Mouse (Mus musculus): ENCODE data around the gene Madd. TPM values are rescaled to one million over a fixed set of nuclear protein-coding genes. Genes with fewer than 3 reads are reported as not detected.

Madd gene
- 1.9 TPM for polyA plus RNA-seq (2014; fragmentation: Illumina TruSeq; extraction: RNeasy Lipid Tissue Mini Kit (QIAGEN cat#74804); ENCODE audit: low read depth, low replicate concordance)

GRCm38 (mm10) chr2:91183711-91184405 lies at the start of gene Madd:
TSS of gene Madd (minus strand) at chr2:91183837.

GRCm38 (mm10) chr2:91202222-91202971 lies 18.8 kb upstream of the Madd start, which contains the start of the genes Nr1h3 and Acp2:
TSS of gene Nr1h3 (minus strand) at chr2:91202834.
TSS of gene Acp2 (plus strand) at chr2:91202885.

DNA sequence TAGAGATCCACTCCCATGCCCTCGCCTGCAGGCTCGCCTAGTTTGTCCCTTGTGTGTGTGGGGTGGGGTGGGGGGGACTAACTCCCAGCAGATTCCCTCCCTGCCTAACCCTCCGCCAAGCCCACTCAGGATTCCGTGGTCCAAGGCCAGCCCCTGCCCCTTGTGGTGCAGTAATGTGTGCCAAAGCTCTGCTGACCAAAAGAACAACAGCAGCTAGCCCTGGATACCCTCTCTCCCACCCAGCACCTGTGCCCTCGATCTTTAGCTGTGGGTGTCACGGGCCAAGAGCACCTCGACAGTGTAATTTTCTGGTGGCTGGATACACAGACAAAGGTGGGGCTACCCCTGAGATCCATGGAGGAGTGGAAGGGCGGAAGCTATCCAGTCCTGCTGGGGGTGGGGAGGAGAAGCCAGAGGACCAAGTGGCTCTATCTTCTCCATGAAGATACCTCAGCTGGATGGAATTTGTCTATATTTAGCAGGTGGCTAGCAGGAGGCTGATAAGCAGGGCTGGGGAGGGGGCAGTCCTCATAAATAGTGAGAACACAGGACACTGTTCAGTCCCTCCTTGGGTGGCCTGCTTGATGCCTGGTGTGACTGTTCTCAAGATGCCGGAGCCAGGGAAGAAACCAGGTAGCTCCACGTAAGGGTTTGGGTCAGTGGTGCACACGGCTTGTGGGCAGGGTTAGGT lies 65.9 kb downstream of the Madd start, which contains the start of gene Mybpc3:
Mybpc3 (plus strand) TSS at position 560 of the 691 bp plus-strand sequence.

Other genes starting within 250 kb of the Madd start
- gene Celf1, start 243.5 kb downstream of the Madd start, polyA plus RNA-seq (2014; fragmentation: Illumina TruSeq; extraction: RNeasy Lipid Tissue Mini Kit (QIAGEN cat#74804); ENCODE audit: low read depth, low replicate concordance): 76.2 TPM
- gene Rapsn, start 148.2 kb downstream of the Madd start, polyA plus RNA-seq (2014; fragmentation: Illumina TruSeq; extraction: RNeasy Lipid Tissue Mini Kit (QIAGEN cat#74804); ENCODE audit: low read depth, low replicate concordance): not detected
- gene Psmc3, start 129.8 kb downstream of the Madd start, polyA plus RNA-seq (2014; fragmentation: Illumina TruSeq; extraction: RNeasy Lipid Tissue Mini Kit (QIAGEN cat#74804); ENCODE audit: low read depth, low replicate concordance): 173 TPM
- gene Slc39a13, start 113.4 kb downstream of the Madd start, polyA plus RNA-seq (2014; fragmentation: Illumina TruSeq; extraction: RNeasy Lipid Tissue Mini Kit (QIAGEN cat#74804); ENCODE audit: low read depth, low replicate concordance): 4.7 TPM
- 1.9 TPM for gene Spi1, start 101.4 kb downstream of the Madd start, polyA plus RNA-seq (2014; fragmentation: Illumina TruSeq; extraction: RNeasy Lipid Tissue Mini Kit (QIAGEN cat#74804); ENCODE audit: low read depth, low replicate concordance)
- gene Mybpc3, start 65.7 kb downstream of the Madd start, polyA plus RNA-seq (2014; fragmentation: Illumina TruSeq; extraction: RNeasy Lipid Tissue Mini Kit (QIAGEN cat#74804); ENCODE audit: low read depth, low replicate concordance): not detected
- gene Nr1h3, start 19.0 kb upstream of the Madd start, polyA plus RNA-seq (2014; fragmentation: Illumina TruSeq; extraction: RNeasy Lipid Tissue Mini Kit (QIAGEN cat#74804); ENCODE audit: low read depth, low replicate concordance): 1.1 TPM
- 30.4 TPM for gene Acp2, start 19.0 kb upstream of the Madd start, polyA plus RNA-seq (2014; fragmentation: Illumina TruSeq; extraction: RNeasy Lipid Tissue Mini Kit (QIAGEN cat#74804); ENCODE audit: low read depth, low replicate concordance)
- 12.4 TPM for gene Ddb2, start 53.1 kb upstream of the Madd start, polyA plus RNA-seq (2014; fragmentation: Illumina TruSeq; extraction: RNeasy Lipid Tissue Mini Kit (QIAGEN cat#74804); ENCODE audit: low read depth, low replicate concordance)
- 0.77 TPM for gene Pacsin3, start 72.1 kb upstream of the Madd start, polyA plus RNA-seq (2014; fragmentation: Illumina TruSeq; extraction: RNeasy Lipid Tissue Mini Kit (QIAGEN cat#74804); ENCODE audit: low read depth, low replicate concordance)
- 9.7 TPM for gene Arfgap2, start 81.1 kb upstream of the Madd start, polyA plus RNA-seq (2014; fragmentation: Illumina TruSeq; extraction: RNeasy Lipid Tissue Mini Kit (QIAGEN cat#74804); ENCODE audit: low read depth, low replicate concordance)